Mouse (Mus musculus) activated CD4-positive, CD25-positive, alpha-beta regulatory T cell (primary cell): ENCODE results near the gene Zfp553. TPM values are rescaled to one million over a fixed set of nuclear protein-coding genes. Genes with fewer than 3 reads are reported as not detected.

Source experiments
- polyA plus RNA-seq, 2 experiments: library from polyadenylated mRNA; unstranded; fragments of 100-300 nt; shearing (Covaris generic); gene quantifications; one replicate each; pipeline ENCODE4 v1.2.1; 2017

The Zfp553 gene
- polyA plus RNA-seq, result 10 to 100 TPM; 15.9 to 22.5 TPM

DNA sequence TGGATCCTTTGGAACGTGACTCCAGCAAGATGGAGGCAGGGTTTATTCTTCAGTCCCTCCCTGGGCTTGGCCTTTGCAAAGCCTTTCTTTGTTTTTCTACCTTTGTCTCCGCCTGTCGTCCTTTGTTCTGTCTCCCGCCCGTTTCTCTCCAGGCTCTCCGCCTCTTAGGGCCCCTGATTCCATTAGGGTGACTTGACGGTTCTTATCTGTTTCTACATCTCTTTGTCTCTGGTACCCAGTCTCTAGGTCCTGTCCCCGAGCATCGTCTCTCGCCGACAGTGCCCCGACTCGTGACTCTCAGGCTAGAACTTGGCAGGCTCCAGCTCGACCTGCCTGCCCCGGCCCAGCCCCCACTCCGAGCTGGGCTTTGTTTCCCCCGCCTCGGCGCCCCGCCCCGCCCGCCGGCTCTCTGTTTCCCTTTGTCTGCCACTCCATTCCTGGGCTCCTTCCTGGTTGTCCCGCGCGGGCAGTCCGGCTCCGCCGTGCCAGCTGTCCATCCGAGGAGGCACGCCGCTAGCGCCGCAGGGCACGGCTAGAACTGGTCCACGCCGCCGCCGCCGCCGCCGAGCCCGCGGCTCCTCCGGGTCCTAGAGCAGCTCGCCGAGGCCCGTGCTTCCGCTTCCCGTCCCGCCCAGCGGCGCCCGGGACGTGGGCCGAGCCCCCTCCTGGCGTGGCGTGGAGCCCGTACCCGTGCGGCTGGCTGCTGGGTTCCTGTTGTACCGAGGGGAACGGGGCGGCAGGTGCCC, at the start of gene Zfp553, which contains the start of gene Sept1:
Gene Zfp553 (plus strand): TSS at position 440 of the 746 bp plus-strand sequence.
Gene Sept1 (minus strand): TSS at position 509 of the 746 bp plus-strand sequence.

DNA sequence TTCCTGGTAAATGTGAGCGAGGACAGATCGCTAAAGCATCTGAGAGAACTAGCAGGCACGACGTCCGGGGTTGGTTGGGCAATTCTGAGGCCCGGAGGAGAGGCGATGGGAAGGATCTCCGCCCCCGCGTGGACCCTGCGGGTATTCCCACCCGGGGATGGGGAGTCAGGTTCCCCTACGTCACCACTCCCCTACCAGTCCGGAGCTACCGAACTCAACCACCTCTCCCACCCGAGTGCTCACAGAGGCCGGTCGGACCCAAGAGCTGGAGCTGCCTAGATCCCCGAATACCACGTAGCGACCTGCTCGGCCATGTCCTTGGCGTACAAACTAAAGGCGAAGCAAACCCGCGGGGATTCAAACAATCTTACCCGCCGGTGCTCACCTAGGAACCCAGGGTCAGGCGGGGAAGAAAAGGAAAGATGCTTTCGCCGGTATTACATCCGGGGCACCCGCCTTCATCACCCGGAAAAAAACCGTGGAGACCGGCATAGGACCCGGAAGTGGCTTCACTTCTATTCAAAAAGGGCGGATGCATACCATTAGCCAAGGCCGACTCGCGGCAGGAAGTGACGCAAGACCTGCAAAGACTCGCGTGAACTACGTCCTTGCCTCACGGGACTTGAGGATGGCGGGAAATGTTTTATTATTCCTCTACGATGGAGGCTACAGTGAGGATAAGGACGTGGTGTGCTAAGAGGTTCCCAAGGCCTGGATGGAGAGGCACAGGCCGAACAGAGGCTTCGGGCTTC, 37.1 kb upstream of the Zfp553 start, which contains the start of gene Cd2bp2:
Gene Cd2bp2 (minus strand): TSS at position 507 of the 752 bp plus-strand sequence.

DNA sequence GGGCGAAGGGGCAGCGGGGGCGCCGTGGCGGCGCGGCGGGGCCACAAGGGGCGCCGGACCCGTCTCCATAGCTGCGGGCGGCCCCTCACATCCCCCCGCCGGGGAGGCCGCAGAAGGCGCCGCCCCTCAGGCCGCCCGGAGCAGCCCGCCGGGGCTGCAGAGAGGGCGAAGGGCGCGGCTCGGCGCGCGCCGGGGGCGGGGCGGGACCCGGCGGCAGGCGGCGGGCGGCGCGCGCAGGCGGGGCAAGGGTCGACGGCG, 24.6 kb upstream of the Zfp553 start, which contains the start of gene Tbc1d10b:
Gene Tbc1d10b (minus strand): TSS at position 174 of the 258 bp plus-strand sequence.

DNA sequence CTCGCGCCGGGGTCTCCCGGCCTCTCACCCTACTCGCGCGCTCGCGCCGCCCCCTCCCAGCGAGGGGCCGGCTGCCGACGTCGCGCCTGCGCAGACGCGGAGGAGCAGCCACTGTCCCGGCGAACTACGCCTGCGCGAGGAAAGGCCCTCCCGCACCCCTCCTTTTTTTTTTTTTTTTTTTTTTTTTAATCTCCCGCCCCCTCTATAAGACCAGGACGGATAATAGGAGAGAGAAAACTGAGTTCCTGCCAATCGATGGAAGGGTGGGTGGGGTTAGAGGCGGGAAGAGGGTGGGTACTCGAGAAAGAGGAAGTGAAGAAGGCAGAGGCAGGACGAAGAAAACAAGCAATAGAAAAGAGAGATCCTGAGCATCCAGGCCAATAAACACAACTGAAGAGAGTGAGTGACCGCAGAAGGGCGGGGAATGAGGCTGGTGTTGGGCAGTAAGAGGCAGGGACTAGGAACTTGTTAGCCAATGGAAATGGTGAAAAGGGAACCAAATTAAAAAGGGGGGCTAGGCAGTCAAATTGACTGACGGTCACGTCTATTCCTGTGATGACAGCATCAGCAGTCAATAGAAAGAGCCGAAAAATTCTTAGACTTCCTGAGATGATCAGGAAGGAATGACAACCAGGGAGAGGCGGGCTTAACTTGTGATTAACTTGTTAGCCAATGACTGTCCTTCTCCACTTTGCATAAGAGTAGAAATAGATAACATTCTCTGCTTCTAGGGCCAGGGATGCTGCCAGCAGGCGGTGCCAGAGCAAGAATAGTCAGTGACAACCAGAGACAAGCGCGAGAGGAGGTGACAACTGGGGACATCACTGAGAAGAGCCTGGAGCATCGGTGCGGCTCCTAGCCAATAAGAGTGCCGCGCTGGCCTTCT, 24.1 kb upstream of the Zfp553 start, which contains the start of gene Mylpf:
Gene Mylpf (plus strand): TSS at position 338 of the 886 bp plus-strand sequence.

DNA sequence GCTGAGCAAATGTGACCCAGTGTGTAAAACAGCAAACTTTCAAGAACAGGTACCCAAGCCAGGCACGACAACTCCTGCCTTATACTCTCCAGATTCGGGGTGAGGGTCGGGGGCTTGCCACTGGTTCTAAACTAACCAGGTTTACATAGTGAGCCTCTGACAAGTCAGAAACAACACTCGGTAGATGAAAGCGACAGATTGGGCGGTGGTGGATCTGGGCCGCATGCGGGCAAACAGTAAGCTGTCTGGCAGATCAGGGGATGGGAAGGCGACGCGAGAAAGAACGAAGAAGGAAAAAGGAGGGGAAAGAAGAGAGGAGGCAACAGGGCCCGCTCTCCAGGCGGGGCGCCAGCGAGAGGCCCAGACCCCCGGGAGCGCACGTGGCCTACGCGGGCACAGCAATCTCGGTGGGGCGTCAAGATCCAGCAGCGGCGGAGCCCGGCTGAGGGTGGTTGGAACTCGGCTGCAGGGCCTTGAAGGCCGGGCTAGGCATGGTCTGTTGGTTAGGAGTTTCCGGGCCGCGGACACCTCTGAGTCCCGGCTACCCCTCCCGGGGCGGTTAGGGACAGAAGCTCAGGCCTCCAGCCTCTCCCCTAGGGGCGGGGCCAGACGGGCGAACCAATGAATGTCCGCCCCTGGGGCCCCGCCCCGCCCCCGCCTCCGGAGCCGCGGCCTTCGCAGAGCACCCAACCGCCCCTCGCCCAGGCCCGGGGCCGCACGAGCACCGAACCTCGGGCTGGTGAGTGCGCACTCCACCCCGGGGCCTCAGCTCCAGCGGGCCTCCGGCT, 11.2 kb downstream of the Zfp553 start, which contains the start of gene Zfp771:
Gene Zfp771 (plus strand): TSS at position 405 of the 788 bp plus-strand sequence.

DNA sequence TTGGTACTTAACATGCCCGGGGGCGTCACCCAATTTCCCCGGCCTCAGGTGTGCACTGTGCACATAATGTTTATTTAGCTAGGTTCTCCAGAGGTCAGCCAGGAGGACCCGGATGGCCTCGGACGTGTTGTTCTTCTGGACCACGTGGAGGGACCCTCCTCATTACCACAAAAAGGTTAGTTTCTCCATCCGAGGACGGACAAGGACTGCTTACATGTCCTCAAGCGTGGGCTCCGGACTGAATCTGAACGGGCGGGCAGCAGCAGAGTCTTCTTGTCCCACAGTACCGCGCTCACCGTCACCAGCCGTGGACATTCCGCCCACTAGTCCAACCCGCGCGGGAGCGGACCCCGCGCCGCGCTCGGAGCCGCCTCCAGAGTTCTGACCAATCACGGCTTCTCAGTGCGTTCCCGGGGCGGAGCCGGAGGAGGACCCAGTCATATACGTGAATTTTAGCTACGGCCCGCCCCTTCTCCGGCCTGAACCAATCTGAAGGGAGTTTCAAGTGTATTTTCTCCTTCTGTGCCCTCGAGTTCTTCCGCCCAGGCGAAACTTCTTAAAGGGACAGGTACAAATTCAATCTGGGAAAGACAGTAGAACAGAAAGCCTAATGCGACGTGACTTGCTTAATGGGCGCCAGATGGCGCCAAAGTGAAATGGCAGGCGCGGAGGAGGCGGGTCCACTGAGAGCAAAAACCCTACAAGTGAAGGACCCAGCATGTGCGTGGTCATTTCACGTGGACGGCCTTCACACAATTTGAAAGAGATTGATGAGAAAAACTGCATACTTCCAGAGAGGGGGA, 27.6 kb downstream of the Zfp553 start, which contains the start of gene Dctpp1:
Gene Dctpp1 (minus strand): TSS at position 401 of the 803 bp plus-strand sequence.

DNA sequence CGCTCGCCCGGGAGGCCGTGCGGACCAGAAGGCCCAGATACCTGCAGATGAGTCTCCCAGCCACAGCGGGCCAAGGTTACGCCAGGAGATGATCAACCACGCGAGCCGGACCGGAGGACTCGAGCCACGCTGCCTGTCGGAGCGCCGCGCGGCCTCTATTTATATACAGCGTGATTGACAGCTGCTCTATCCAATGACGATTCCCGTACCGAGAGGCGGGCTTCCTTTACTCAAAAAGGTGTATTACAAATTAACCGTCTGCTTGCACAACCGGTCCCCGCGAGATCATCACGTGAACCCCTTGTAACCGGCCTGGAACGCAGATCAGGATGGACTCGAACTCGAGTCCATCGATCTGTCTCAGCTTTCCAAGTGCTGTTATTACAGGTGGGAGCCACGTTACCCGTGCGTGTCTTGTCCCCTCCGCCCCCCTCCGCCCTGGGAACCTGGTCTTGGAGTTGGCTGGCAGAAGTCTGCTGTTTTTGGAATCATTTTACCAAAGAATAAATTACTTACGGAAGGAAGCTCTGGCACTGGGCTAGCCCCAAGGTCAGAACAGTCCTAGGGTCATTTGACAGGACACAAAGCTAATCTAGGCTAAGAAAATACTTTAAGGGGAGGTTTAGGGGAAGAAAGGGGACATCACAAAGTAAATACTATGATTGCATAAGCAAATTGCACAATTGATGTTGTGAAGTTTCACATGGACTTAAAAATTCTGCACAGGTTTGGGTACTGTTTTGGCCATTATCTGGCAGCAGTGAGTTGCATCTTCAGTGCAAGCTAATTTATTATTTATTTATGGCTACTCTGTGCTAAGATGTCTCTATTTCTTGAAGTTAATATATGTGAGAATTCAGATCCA, 41.3 kb downstream of the Zfp553 start, which contains the start of gene Sephs2:
Gene Sephs2 (minus strand): TSS at position 131 of the 865 bp plus-strand sequence.

Other genes starting within 250 kb of the Zfp553 start
- gene Mvp, start 218.4 kb upstream of the Zfp553 start, polyA plus RNA-seq, result 10 to 100 TPM; 19.5 to 57.5 TPM
- gene Pagr1b, start 216.6 kb upstream of the Zfp553 start, polyA plus RNA-seq, result 1 to 10 TPM in 1 of 2 experiments, under 1 TPM in 1; 0.54 to 1.7 TPM
- 100 to 1,000 TPM in 1 of 2 experiments, 10 to 100 TPM in 1; 99.8 to 119 TPM for gene Pagr1a, start 215.7 kb upstream of the Zfp553 start, polyA plus RNA-seq
- 10 to 100 TPM; 31.2 to 33.4 TPM for gene Gm42742, start 212.0 kb upstream of the Zfp553 start, polyA plus RNA-seq
- 1 to 10 TPM; 6.4 to 8.6 TPM for gene Prrt2, start 211.8 kb upstream of the Zfp553 start, polyA plus RNA-seq
- 100 to 1,000 TPM; 117 to 145 TPM for gene Maz, start 206.0 kb upstream of the Zfp553 start, polyA plus RNA-seq
- 10 to 100 TPM; 20.0 to 37.5 TPM for gene Kif22, start 190.6 kb upstream of the Zfp553 start, polyA plus RNA-seq
- not detected for gene Zg16, start 145.7 kb upstream of the Zfp553 start, polyA plus RNA-seq
- gene AI467606, start 141.7 kb upstream of the Zfp553 start, polyA plus RNA-seq, result 100 to 1,000 TPM; 267 to 384 TPM
- 10 to 100 TPM; 18.6 to 21.0 TPM for gene Qprt, start 110.8 kb upstream of the Zfp553 start, polyA plus RNA-seq
- gene Spn, start 95.2 kb upstream of the Zfp553 start, polyA plus RNA-seq, result 100 to 1,000 TPM in 1 of 2 experiments, 10 to 100 TPM in 1; 86.6 to 120 TPM
- gene Cd2bp2, start 37.0 kb upstream of the Zfp553 start, polyA plus RNA-seq, result 10 to 100 TPM; 61.9 to 72.7 TPM
- 10 to 100 TPM; 54.9 to 75.1 TPM for gene Tbc1d10b, start 24.6 kb upstream of the Zfp553 start, polyA plus RNA-seq
- gene Mylpf, start 24.2 kb upstream of the Zfp553 start, polyA plus RNA-seq, result 10 to 100 TPM; 16.3 to 22.5 TPM
- 100 to 1,000 TPM; 561 to 593 TPM for gene Sept1, start 69 bp downstream of the Zfp553 start, polyA plus RNA-seq
- 10 to 100 TPM; 14.3 to 16.7 TPM for gene Zfp771, start 11.2 kb downstream of the Zfp553 start, polyA plus RNA-seq
- 10 to 100 TPM; 50.9 to 60.3 TPM for gene Dctpp1, start 27.6 kb downstream of the Zfp553 start, polyA plus RNA-seq
- gene Sephs2, start 41.0 kb downstream of the Zfp553 start, polyA plus RNA-seq, result 10 to 100 TPM; 39.0 to 51.9 TPM
- 100 to 1,000 TPM; 211 to 250 TPM for gene Itgal, start 63.2 kb downstream of the Zfp553 start, polyA plus RNA-seq
- under 1 TPM in 1 of 2 experiments, not detected in 1; 0.76 TPM for gene Zfp768, start 112.5 kb downstream of the Zfp553 start, polyA plus RNA-seq
- 10 to 100 TPM; 16.2 to 23.4 TPM for gene Zfp747, start 143.0 kb downstream of the Zfp553 start, polyA plus RNA-seq
- 1 to 10 TPM; 6.8 to 7.3 TPM for gene 9130019O22Rik, start 154.1 kb downstream of the Zfp553 start, polyA plus RNA-seq
- gene E430018J23Rik, start 160.6 kb downstream of the Zfp553 start, polyA plus RNA-seq, result 1 to 10 TPM; 7.3 to 7.4 TPM
- 10 to 100 TPM in 1 of 2 experiments, 1 to 10 TPM in 1; 8.4 to 11.7 TPM for gene Zfp764, start 173.8 kb downstream of the Zfp553 start, polyA plus RNA-seq
- 10 to 100 TPM; 32.1 to 53.1 TPM for gene Zfp688, start 189.0 kb downstream of the Zfp553 start, polyA plus RNA-seq
- gene Zfp689, start 216.1 kb downstream of the Zfp553 start, polyA plus RNA-seq, result 1 to 10 TPM; 6.9 to 7.4 TPM
- 100 to 1,000 TPM; 113 to 128 TPM for gene Prr14, start 226.6 kb downstream of the Zfp553 start, polyA plus RNA-seq
- gene Fbrs, start 246.1 kb downstream of the Zfp553 start, polyA plus RNA-seq, result 10 to 100 TPM; 19.8 to 25.7 TPM